Mouse (Mus musculus) left cerebral cortex, postnatal 4 days (tissue): Measurements from ENCODE around the gene Iqgap2. TPM values are rescaled to one million over a fixed set of nuclear protein-coding genes. Genes with fewer than 3 reads are reported as not detected.

Experiments used
- DNase-seq: peaks from one replicate; pipeline ENCODE4 v3.0.0-alpha.2; 2022
- intact Hi-C: fragments of 180-260 bp; cut with DNase I; formaldehyde crosslinking; loops from one replicate; pipeline ENCODE4 v1.15.1; 2025
- total RNA-seq, 2 experiments: library from RNA; stranded (reverse); gene quantifications; 2 replicates each; pipeline ENCODE4 v1.2.3; 2021

The Iqgap2 gene
- total RNA-seq, 2 experiments from 2014 or later = 6.6 to 7.1 TPM

GRCm38 (mm10) chr13:95599833-95600359 lies 291.8 kb downstream of the Iqgap2 start:
- intact Hi-C loops = no loop called here
- DNase-seq = no peak

DNA sequence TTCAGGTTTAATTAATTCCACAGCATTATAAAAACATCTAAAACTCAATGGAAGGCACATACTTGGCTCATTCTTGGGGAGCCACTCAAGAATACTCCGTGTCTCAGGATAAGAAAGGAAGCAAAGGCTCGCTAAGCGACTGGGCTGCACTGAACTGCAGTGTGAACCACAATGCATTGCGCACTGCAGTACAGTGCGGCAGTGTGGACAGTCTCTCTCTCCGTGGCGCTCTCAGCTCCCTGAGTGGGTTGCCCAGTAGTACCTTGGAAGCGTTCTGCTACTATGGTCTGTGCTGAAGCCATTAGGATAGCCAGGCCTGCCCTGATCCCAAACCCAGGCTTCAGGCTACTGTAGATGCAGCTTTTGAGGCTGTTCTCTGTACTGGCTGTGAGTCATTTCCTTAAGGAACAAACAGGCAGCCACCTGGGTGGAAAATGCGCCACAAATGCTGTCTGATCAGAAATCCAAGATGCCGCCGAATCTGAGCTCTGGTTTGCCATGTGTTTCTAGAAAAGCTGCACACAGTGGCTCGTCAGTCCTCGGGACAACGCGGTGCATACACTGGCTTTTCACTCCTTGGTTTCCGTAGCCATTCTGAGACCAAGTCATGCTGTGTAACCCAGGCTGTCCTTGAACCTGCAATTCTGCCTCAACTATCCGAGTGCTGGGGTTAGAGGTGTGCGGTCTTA lies 293.3 kb downstream of the Iqgap2 start:
- intact Hi-C loops = no loop called here
- no peak for DNase-seq

- intact Hi-C loops = no loop called here
- DNase-seq = no peak
These were observed 294.1 kb downstream of the Iqgap2 start for GRCm38 (mm10) chr13:95597578-95597977.

DNA sequence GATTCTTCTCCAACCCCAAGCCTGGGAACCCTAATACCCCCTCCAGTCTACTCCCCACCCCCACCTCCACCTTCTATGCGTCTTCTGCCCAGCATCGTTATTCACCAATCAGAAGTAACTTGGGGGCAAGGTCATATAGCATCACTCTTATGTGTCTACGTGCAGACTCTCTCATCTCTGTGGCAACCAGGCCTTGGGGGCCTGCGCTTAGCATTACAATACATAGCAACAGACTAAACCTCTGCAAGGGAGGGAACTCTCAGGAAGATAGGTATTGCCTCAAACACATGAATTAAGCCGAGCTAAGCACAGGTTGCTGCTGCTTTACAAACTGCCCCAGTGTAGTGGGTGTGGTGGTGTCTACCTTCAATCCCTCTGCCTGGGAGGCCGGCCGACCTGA lies 295.0 kb downstream of the Iqgap2 start:
- intact Hi-C loops = no loop called here
- DNase-seq = no peak

DNA sequence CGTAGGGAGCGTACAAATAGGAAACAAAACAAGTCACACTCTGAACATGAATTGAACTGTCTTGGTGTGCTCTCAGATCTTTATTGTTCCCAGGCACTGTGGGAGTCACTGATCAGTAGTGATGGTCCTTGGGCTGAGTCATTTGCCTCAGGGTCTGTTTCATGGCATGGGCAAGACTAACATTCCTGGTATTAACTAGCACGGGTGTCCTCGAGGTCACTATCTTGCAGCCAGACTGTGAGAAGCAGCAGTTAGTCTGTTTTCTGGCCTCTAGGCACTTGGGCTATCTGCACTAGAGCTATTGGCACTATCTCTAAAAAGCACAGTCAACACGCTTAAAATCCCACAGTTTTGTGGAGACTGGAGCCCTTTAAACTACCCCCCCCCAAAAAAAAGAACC lies 295.8 kb downstream of the Iqgap2 start:
- intact Hi-C loops = no loop called here
- DNase-seq = no peak

DNA sequence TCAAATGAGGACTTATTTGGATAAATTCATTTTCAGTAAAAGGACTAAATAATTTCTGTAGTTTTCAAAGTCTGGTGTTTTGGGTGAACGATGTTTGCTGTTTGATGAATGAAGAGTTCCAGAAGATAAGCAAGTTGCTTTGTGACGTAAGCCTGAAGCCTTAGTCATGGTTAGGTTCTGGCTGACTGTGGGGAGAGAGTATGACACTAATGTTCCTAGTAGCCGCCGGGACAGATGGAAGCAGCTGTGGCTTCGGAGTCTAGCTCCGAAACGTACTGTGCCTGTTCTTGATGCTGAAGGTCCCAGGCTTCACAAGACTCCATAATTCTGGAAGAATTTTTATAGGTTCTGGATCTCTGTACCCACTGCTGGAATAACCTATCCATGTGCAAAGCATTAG lies 296.3 kb downstream of the Iqgap2 start:
- DNase-seq = no peak
- intact Hi-C loops = no loop called here

DNA sequence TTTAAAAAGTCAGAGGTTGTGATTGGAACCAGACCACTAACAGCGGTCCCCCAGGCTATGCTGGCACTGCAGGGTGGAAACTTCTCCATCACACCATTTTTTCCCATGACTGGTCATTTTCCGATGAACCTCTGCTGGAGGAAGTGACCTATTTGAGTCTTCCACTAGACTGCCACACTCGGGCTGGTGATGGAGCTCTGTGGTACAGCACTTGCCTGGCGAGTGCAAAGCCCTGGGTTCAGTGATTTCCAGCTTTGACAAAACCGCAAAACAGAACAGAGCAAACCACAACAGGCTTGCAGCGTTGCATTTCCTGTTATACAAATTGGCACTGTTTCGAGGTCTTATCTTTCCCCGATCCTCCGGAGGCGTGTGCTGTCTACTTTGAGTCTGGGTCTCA lies 298.9 kb downstream of the Iqgap2 start:
- intact Hi-C loops = no loop called here
- no peak for DNase-seq

DNA sequence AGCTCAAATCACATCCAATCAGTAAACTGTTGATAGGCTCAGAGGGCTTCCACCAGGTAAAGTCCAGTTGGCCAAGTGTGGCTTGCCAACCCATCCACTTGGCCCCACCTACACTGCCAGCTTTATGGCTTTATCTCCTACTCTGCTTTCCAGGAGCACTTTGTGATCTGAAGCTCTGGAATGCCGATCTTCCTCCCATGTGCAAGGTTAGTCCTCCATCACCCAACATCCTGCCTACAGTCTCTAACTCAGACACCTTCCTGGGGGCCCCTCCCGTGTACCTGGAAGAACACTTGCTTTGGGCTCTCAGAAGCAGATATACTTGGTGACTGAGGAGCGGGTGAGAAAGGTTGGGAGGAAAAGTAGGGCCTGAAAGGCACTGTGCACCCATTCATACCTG lies 300.1 kb downstream of the Iqgap2 start:
- no peak for DNase-seq
- intact Hi-C loops = no loop called here

DNA sequence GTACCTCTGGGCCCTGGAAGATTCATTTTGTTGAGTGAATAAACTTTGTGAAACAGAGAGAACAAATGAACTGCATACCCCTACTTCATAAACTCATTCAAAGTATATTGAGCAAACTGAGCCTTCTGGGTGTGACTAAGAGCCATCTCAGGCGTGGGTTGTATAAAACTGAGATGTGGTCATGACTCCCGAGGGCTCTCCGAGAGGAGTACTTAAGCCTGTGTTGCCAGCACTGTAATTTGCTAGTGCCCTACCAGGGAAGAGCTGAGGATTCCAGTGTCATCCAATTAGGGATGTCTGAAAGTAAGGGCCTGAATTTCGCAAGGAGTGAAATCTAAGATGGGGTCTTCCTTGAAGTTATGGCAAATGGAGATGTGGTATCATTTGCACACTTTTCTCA lies 304.1 kb downstream of the Iqgap2 start:
- intact Hi-C loops = no loop called here
- no peak for DNase-seq

GRCm38 (mm10) chr13:95584898-95585297 lies 306.8 kb downstream of the Iqgap2 start:
- DNase-seq = no peak
- intact Hi-C loops = no loop called here

- DNase-seq = peak; percentile 69
- intact Hi-C loops = no loop called here
These were observed 308.2 kb downstream of the Iqgap2 start for GRCm38 (mm10) chr13:95583237-95584189.

- no peak for DNase-seq
- intact Hi-C loops = no loop called here
These were observed 309.9 kb downstream of the Iqgap2 start for GRCm38 (mm10) chr13:95581850-95582249.

DNA sequence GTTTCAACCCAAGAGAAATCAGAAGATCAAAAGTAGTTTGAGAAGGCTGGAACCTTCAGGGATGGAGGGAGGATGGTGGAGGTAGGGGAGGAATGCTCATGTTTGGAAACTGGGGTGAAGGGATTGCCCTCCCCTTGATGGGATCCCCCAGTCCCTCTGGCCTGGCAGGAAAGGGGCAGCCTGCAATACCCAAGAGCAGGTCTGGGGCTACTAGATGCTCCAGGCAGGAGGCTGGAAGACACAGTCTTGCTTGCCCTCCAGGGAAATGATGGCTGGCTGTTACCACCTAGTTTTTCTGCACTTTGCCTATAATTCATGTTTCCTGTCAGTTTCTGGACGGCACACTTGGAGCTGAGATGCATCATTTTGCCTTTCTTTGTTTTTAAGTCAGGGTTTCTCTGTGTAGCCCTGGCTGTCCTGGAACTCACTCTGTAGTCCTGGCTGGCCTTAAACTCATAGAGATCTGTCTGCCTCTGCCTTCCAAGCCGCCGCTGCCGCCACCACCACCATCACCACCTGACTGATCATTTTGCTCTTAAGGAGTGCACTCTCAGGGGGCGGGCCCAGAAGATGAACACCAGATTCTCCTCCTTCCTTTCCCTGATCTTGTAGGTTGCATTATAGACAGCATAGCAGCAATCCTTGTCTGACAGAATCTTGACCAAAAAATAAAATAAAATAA lies 313.6 kb downstream of the Iqgap2 start:
- DNase-seq = no peak
- intact Hi-C loops = no loop called here

Other genes with a start within 250 kb of the Iqgap2 start
- gene F2rl2, start 195.1 kb downstream of the Iqgap2 start, total RNA-seq = under 1 TPM; 0.54 to 0.72 TPM
- 10 to 100 TPM; 30.0 to 31.7 TPM for gene Gm20075, start 189.5 kb upstream of the Iqgap2 start, total RNA-seq
- gene Gm17190, start 190.1 kb upstream of the Iqgap2 start, total RNA-seq = not detected
- gene Sv2c, start 240.7 kb upstream of the Iqgap2 start, total RNA-seq = 10 to 100 TPM; 13.2 to 18.5 TPM